Mouse (Mus musculus): ENCODE results near the gene Adamts2. TPM values are rescaled to one million over a fixed set of nuclear protein-coding genes. Genes with fewer than 3 reads are reported as not detected.

Adamts2 gene
- polyA plus RNA-seq, 1 experiment from 2014 or later, result 2.3 TPM

- no peak for ATAC-seq
- H3K4me2 ChIP-seq (ENCODE audit: low read depth, low read length), result no peak overlapping the region
- no peak overlapping the region for H3K27ac ChIP-seq (ENCODE audit: low read depth)
- no peaks in the 10 kb centered on the region for H3K36me3 ChIP-seq (replicated peaks; ENCODE audit: insufficient read depth, low read length)
- H3K27me3 ChIP-seq (ENCODE audit: insufficient read depth, low read length), result no peaks in the 10 kb centered on the region
- no peak overlapping the region for H3K4me3 ChIP-seq (ENCODE audit: low read depth, low read length)
- H3K9me3 ChIP-seq (ENCODE audit: low read length), result no peaks in the 10 kb centered on the region
- no peak for DNase-seq
- no peaks in the 10 kb centered on the region for H3K4me1 ChIP-seq (ENCODE audit: insufficient read depth)
- TF ChIP-seq CTCF (IDR thresholded peaks at IDR 0.05; ENCODE audit: low read depth) (no peak), EP300 (IDR thresholded peaks at IDR 0.05; ENCODE audit: low read depth) (no peak)
- 86% methylated on average over 3 of the region's 3 CpGs for WGBS (ENCODE audit: insufficient replicate concordance)
- no peak overlapping the region for H3K9ac ChIP-seq (replicated peaks)
Observed at GRCm38 (mm10) chr11:50662176-50662575, 60.3 kb downstream of the Adamts2 start.

- DNase-seq (no peak), ATAC-seq (no peak)
- Histone ChIP-seq H3K4me2 (ENCODE audit: low read depth, low read length) (no peak overlapping the region), H3K9ac (replicated peaks) (no peak overlapping the region), H3K9me3 (ENCODE audit: low read length) (no peaks in the 10 kb centered on the region), H3K27ac (ENCODE audit: low read depth) (no peak overlapping the region), H3K27me3 (ENCODE audit: insufficient read depth, low read length) (no peaks in the 10 kb centered on the region), H3K4me1 (ENCODE audit: insufficient read depth) (no peaks in the 10 kb centered on the region), H3K4me3 (ENCODE audit: low read depth, low read length) (no peak overlapping the region), H3K36me3 (replicated peaks; ENCODE audit: insufficient read depth, low read length) (no peaks in the 10 kb centered on the region)
- no peak for TF ChIP-seq CTCF (IDR thresholded peaks at IDR 0.05; ENCODE audit: low read depth)
- TF ChIP-seq EP300 (IDR thresholded peaks at IDR 0.05; ENCODE audit: low read depth), result no peak
- WGBS (ENCODE audit: insufficient replicate concordance), result 55% methylated on average over 4 of the region's 4 CpGs
Observed at GRCm38 (mm10) chr11:50664826-50665225, 62.9 kb downstream of the Adamts2 start.

- H3K4me1 ChIP-seq (ENCODE audit: insufficient read depth), result no peaks in the 10 kb centered on the region
- ATAC-seq (no peak), DNase-seq (no peak)
- no peak overlapping the region for H3K27ac ChIP-seq (ENCODE audit: low read depth)
- H3K27me3 ChIP-seq (ENCODE audit: insufficient read depth, low read length), result no peaks in the 10 kb centered on the region
- TF ChIP-seq EP300 (IDR thresholded peaks at IDR 0.05; ENCODE audit: low read depth) (no peak), CTCF (IDR thresholded peaks at IDR 0.05; ENCODE audit: low read depth) (no peak)
- H3K9me3 ChIP-seq (ENCODE audit: low read length), result no peaks in the 10 kb centered on the region
- H3K9ac ChIP-seq (replicated peaks), result no peak overlapping the region
- H3K4me3 ChIP-seq (ENCODE audit: low read depth, low read length), result no peak overlapping the region
- no peaks in the 10 kb centered on the region for H3K36me3 ChIP-seq (replicated peaks; ENCODE audit: insufficient read depth, low read length)
- 62% methylated on average over 9 of the region's 9 CpGs for WGBS (ENCODE audit: insufficient replicate concordance)
- no peak overlapping the region for H3K4me2 ChIP-seq (ENCODE audit: low read depth, low read length)
Observed at GRCm38 (mm10) chr11:50669542-50670362, 67.9 kb downstream of the Adamts2 start.

GRCm38 (mm10) chr11:50670363-50670725 is 68.5 kb downstream of the Adamts2 start:
- Histone ChIP-seq H3K4me3 (ENCODE audit: low read depth, low read length) (no peak overlapping the region), H3K9me3 (ENCODE audit: low read length) (no peaks in the 10 kb centered on the region), H3K27me3 (ENCODE audit: insufficient read depth, low read length) (no peaks in the 10 kb centered on the region), H3K36me3 (replicated peaks; ENCODE audit: insufficient read depth, low read length) (no peaks in the 10 kb centered on the region), H3K9ac (replicated peaks) (no peak overlapping the region), H3K27ac (ENCODE audit: low read depth) (no peak overlapping the region), H3K4me2 (ENCODE audit: low read depth, low read length) (no peak overlapping the region), H3K4me1 (ENCODE audit: insufficient read depth) (no peaks in the 10 kb centered on the region)
- ATAC-seq, result no peak
- 60% methylated on average over 5 of the region's 5 CpGs for WGBS (ENCODE audit: insufficient replicate concordance)
- no peak for DNase-seq
- TF ChIP-seq CTCF (IDR thresholded peaks at IDR 0.05; ENCODE audit: low read depth) (no peak), EP300 (IDR thresholded peaks at IDR 0.05; ENCODE audit: low read depth) (no peak)

- 85% methylated on average over 1 of the region's 1 CpGs for WGBS (ENCODE audit: insufficient replicate concordance)
- H3K4me1 ChIP-seq (ENCODE audit: insufficient read depth), result no peaks in the 10 kb centered on the region
- H3K4me3 ChIP-seq (ENCODE audit: low read depth, low read length), result no peak overlapping the region
- H3K27ac ChIP-seq (ENCODE audit: low read depth), result no peak overlapping the region
- ATAC-seq (no peak), DNase-seq (no peak)
- H3K27me3 ChIP-seq (ENCODE audit: insufficient read depth, low read length), result no peaks in the 10 kb centered on the region
- no peak overlapping the region for H3K4me2 ChIP-seq (ENCODE audit: low read depth, low read length)
- TF ChIP-seq EP300 (IDR thresholded peaks at IDR 0.05; ENCODE audit: low read depth), result no peak
- no peak for TF ChIP-seq CTCF (IDR thresholded peaks at IDR 0.05; ENCODE audit: low read depth)
- no peaks in the 10 kb centered on the region for H3K36me3 ChIP-seq (replicated peaks; ENCODE audit: insufficient read depth, low read length)
- H3K9me3 ChIP-seq (ENCODE audit: low read length), result no peaks in the 10 kb centered on the region
- H3K9ac ChIP-seq (replicated peaks), result no peak overlapping the region
Observed at GRCm38 (mm10) chr11:50670881-50671280, 69.0 kb downstream of the Adamts2 start.

- 47% methylated on average over 2 of the region's 2 CpGs for WGBS (ENCODE audit: insufficient replicate concordance)
- no peak for DNase-seq
Observed at GRCm38 (mm10) chr11:50671376-50671775, 69.5 kb downstream of the Adamts2 start.

More at GRCm38 (mm10) chr11:50671376-50671775, 69.5 kb downstream of the Adamts2 start:
- H3K27ac ChIP-seq (ENCODE audit: low read depth), result no peak overlapping the region
- no peaks in the 10 kb centered on the region for H3K9me3 ChIP-seq (ENCODE audit: low read length)
- H3K9ac ChIP-seq (replicated peaks), result no peak overlapping the region
- H3K4me1 ChIP-seq (ENCODE audit: insufficient read depth), result no peaks in the 10 kb centered on the region
- no peaks in the 10 kb centered on the region for H3K27me3 ChIP-seq (ENCODE audit: insufficient read depth, low read length)
- TF ChIP-seq EP300 (IDR thresholded peaks at IDR 0.05; ENCODE audit: low read depth), result no peak
- TF ChIP-seq CTCF (IDR thresholded peaks at IDR 0.05; ENCODE audit: low read depth), result no peak
- H3K36me3 ChIP-seq (replicated peaks; ENCODE audit: insufficient read depth, low read length), result no peaks in the 10 kb centered on the region
- no peak overlapping the region for H3K4me3 ChIP-seq (ENCODE audit: low read depth, low read length)
- no peak for ATAC-seq
- no peak overlapping the region for H3K4me2 ChIP-seq (ENCODE audit: low read depth, low read length)

Data from liver, postnatal 0 days (tissue).